Mouse (Mus musculus): ENCODE data around the gene Exoc8.

Gene Exoc8

DNA sequence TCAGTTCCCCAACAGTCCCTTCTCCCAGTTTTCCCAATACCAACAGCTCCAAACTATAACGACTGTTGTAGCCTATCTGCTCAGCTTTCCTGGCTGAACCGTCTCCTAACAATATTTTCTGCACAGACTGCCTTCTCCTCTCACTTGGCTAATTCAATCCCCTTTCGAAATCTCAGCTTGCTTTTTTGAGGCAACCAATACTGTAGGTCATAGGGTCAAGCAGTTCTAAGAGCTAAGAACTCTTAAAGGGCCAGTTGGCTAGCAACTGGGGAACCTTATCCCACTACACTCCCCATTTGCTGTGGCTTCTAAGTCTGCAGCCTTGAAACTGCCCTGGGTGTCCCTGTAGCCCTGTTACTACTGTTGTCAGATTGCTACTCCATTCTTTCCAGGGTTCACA, 52.4 kb downstream of the Exoc8 start:
- no peak for DNase-seq

Measured in right cerebral cortex, postnatal 25 days (tissue).